Mouse (Mus musculus) macrophage (primary cell): Measurements from ENCODE around the gene Vpreb2. TPM values are rescaled to one million over a fixed set of nuclear protein-coding genes. Genes with fewer than 3 reads are reported as not detected.

Experiments used
- H3K27ac ChIP-seq: fragments of 350-480 bp; formaldehyde crosslinking; 2 replicates; pipeline ENCODE4 v1.9.0; 2021
- H3K36me3 ChIP-seq: fragments of 350-480 bp; formaldehyde crosslinking; 2 replicates; pipeline ENCODE4 v1.9.0; 2021; ENCODE audit errors: inconsistent target
- H3K4me3 ChIP-seq: fragments of 350-480 bp; formaldehyde crosslinking; 2 replicates; pipeline ENCODE4 v1.9.0; 2021; ENCODE audit errors: inconsistent target
- H3K79me2 ChIP-seq: fragments of 350-480 bp; formaldehyde crosslinking; 2 replicates; pipeline ENCODE4 v1.9.0; 2021; ENCODE audit errors: inconsistent target
- WGBS: methylation state at CpG from one replicate; pipeline ENCODE4 v1.1.7; 2026; ENCODE audit warnings: inconsistent platforms; ENCODE audit not compliant: missing documents; 5-methylcytosine and 5-hydroxymethylcytosine counted together
- polyA plus RNA-seq: library from polyadenylated mRNA; stranded (reverse); fragments of 250-400 nt; gene quantifications from 3 replicates; pipeline ENCODE4 v1.2.4, GENCODE M21; 2018; ENCODE audit warnings: inconsistent platforms

The Vpreb2 gene
- polyA plus RNA-seq, 1 experiment from 2014 or later = not detected

DNA sequence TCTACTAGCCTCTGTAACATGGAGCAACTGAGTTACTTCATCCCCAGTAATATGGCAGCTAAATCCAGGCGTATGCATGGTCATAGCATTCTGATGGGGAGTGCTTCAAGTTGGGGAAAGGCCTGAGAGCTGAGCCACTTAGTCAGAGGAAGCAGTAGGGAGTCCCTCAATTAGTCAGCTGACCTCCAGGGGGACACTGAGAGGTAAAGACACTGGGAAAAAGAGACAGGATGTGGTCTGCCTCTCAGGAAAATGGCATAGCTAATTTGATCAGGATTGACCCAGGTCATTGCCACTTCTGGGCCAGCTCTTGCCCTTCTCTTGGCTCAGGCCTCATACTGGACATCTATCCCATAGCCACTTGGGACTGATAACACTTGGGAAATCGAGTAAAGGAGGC, 47.1 kb downstream of the Vpreb2 start:
- no peaks in the 10 kb centered on the region for H3K36me3 ChIP-seq
- no peak overlapping the region for H3K4me3 ChIP-seq
- H3K79me2 ChIP-seq = no peaks in the 10 kb centered on the region
- H3K27ac ChIP-seq = no peak overlapping the region
- 69% methylated on average over 2 of the region's 2 CpGs for WGBS

Other genes with a start within 250 kb of the Vpreb2 start
- gene Med15, start 247.5 kb upstream of the Vpreb2 start, polyA plus RNA-seq = 71.7 to 97.8 TPM (median 80.8 TPM) in 3 replicates
- 7.1 to 11.2 TPM (median 8.7 TPM) in 3 replicates for gene Klhl22, start 220.8 kb upstream of the Vpreb2 start, polyA plus RNA-seq
- 0.22 to 0.68 TPM (median 0.50 TPM) in 3 replicates for gene Scarf2, start 183.1 kb upstream of the Vpreb2 start, polyA plus RNA-seq
- not detected in 3 replicates for gene B830017H08Rik, start 147.3 kb upstream of the Vpreb2 start, polyA plus RNA-seq
- gene Car15, start 142.1 kb upstream of the Vpreb2 start, polyA plus RNA-seq = 0.40 to 0.70 TPM (median 0.54 TPM) in 3 replicates
- gene Gm20518, start 88.8 kb upstream of the Vpreb2 start, polyA plus RNA-seq = 0.07 TPM in 1 of 3 replicates, not detected in the others
- gene Tssk1, start 86.2 kb upstream of the Vpreb2 start, polyA plus RNA-seq = not detected in 3 replicates
- gene Dgcr2, start 81.9 kb upstream of the Vpreb2 start, polyA plus RNA-seq = 13.7 to 28.0 TPM (median 27.2 TPM) in 3 replicates
- gene Tssk2, start 81.8 kb upstream of the Vpreb2 start, polyA plus RNA-seq = not detected in 3 replicates
- 10.8 to 12.0 TPM (median 11.9 TPM) in 3 replicates for gene Ess2, start 69.1 kb upstream of the Vpreb2 start, polyA plus RNA-seq
- gene Gsc2, start 65.4 kb upstream of the Vpreb2 start, polyA plus RNA-seq = not detected in 3 replicates
- 61.5 to 82.8 TPM (median 66.1 TPM) in 3 replicates for gene Slc25a1, start 52.2 kb upstream of the Vpreb2 start, polyA plus RNA-seq
- gene Dgcr6, start 72.4 kb downstream of the Vpreb2 start, polyA plus RNA-seq = 7.8 to 20.7 TPM (median 20.1 TPM) in 3 replicates
- 2.4 to 5.7 TPM (median 3.0 TPM) in 3 replicates for gene Prodh, start 109.8 kb downstream of the Vpreb2 start, polyA plus RNA-seq
- gene Rtn4r, start 147.2 kb downstream of the Vpreb2 start, polyA plus RNA-seq = not detected in 3 replicates
- gene Ccdc188, start 237.5 kb downstream of the Vpreb2 start, polyA plus RNA-seq = not detected in 3 replicates